Mouse (Mus musculus): ENCODE data around the gene Atp5h. TPM values are rescaled to one million over a fixed set of nuclear protein-coding genes. Genes with fewer than 3 reads are reported as not detected.

The Atp5h gene
- polyA plus RNA-seq, 1 experiment from 2014 or later, result 2,168 TPM

GRCm38 (mm10) chr11:115376722-115377121 lies 43.0 kb downstream of the Atp5h start:
- no peaks in the 10 kb centered on the region for H3K36me3 ChIP-seq
- no peaks in the 10 kb centered on the region for H3K9me3 ChIP-seq (replicated peaks)
- H3K9ac ChIP-seq, result no peak overlapping the region
- 48% methylated on average over 7 of the region's 7 CpGs for WGBS
- no peak overlapping the region for H3K4me2 ChIP-seq
- peaks cover 27% of the 10 kb centered on the region for H3K27me3 ChIP-seq
- H3K4me3 ChIP-seq, result no peak overlapping the region
- H3K4me1 ChIP-seq (replicated peaks), result peaks cover 21% of the 10 kb centered on the region
- ATAC-seq (replicated peaks; ENCODE audit: insufficient number of reproducible peaks, insufficient read depth, low FRiP score, low read depth), result no peak
- no peak overlapping the region for H3K27ac ChIP-seq

GRCm38 (mm10) chr11:115374695-115375425 lies 44.9 kb downstream of the Atp5h start:
- ATAC-seq (replicated peaks; ENCODE audit: insufficient number of reproducible peaks, insufficient read depth, low FRiP score, low read depth), result 0 out of 2 replicates have a peak, but pooled peaks have one; percentile 53
- Histone ChIP-seq H3K27me3 (peaks cover 45% of the 10 kb centered on the region), H3K36me3 (no peaks in the 10 kb centered on the region), H3K27ac (peak overlapping the region; percentile 56; the same call in 1 of the 2 replicates), H3K4me2 (peak overlapping the region; percentile 89), H3K4me1 (replicated peaks) (peaks cover 16% of the 10 kb centered on the region), H3K9me3 (replicated peaks) (no peaks in the 10 kb centered on the region), H3K9ac (peak overlapping the region; percentile 60), H3K4me3 (peak overlapping the region; percentile 51)
- WGBS, result 55% methylated on average over 12 of the region's 12 CpGs

GRCm38 (mm10) chr11:115373805-115374694 lies 45.7 kb downstream of the Atp5h start:
- peak overlapping the region; percentile 60 for H3K9ac ChIP-seq
- H3K4me1 ChIP-seq (replicated peaks), result peaks cover 16% of the 10 kb centered on the region
- ATAC-seq (replicated peaks; ENCODE audit: insufficient number of reproducible peaks, insufficient read depth, low FRiP score, low read depth), result peak; percentile 77
- H3K4me2 ChIP-seq, result peak overlapping the region; percentile 89
- peak overlapping the region; percentile 56 for H3K27ac ChIP-seq
- no peaks in the 10 kb centered on the region for H3K36me3 ChIP-seq
- H3K9me3 ChIP-seq (replicated peaks), result no peaks in the 10 kb centered on the region
- H3K27me3 ChIP-seq, result peaks cover 45% of the 10 kb centered on the region
- WGBS, result 1% methylated on average over 30 of the region's 30 CpGs
- H3K4me3 ChIP-seq, result peak overlapping the region; percentile 51

- no peak overlapping the region for H3K4me2 ChIP-seq
- H3K36me3 ChIP-seq, result no peaks in the 10 kb centered on the region
- H3K9ac ChIP-seq, result no peak overlapping the region
- H3K9me3 ChIP-seq (replicated peaks), result no peaks in the 10 kb centered on the region
- WGBS, result 36% methylated on average over 2 of the region's 2 CpGs
- H3K27ac ChIP-seq, result no peak overlapping the region
- H3K4me1 ChIP-seq (replicated peaks), result peaks cover 16% of the 10 kb centered on the region
- no peak for ATAC-seq (replicated peaks; ENCODE audit: insufficient number of reproducible peaks, insufficient read depth, low FRiP score, low read depth)
- no peak overlapping the region for H3K4me3 ChIP-seq
- H3K27me3 ChIP-seq, result peaks cover 53% of the 10 kb centered on the region
These were observed 47.0 kb downstream of the Atp5h start for GRCm38 (mm10) chr11:115372737-115373136.

- Histone ChIP-seq H3K36me3 (no peaks in the 10 kb centered on the region), H3K27ac (no peak overlapping the region), H3K27me3 (peaks cover 61% of the 10 kb centered on the region), H3K4me2 (no peak overlapping the region), H3K9ac (no peak overlapping the region), H3K4me1 (replicated peaks) (peaks cover 24% of the 10 kb centered on the region), H3K9me3 (replicated peaks) (no peaks in the 10 kb centered on the region), H3K4me3 (no peak overlapping the region)
- ATAC-seq (replicated peaks; ENCODE audit: insufficient number of reproducible peaks, insufficient read depth, low FRiP score, low read depth), result no peak
- WGBS, result 57% methylated on average over 1 of the region's 1 CpGs
These were observed 47.7 kb downstream of the Atp5h start for GRCm38 (mm10) chr11:115372015-115372414.

- Histone ChIP-seq H3K36me3 (no peaks in the 10 kb centered on the region), H3K4me2 (no peak overlapping the region), H3K9ac (no peak overlapping the region), H3K4me3 (no peak overlapping the region), H3K4me1 (replicated peaks) (peaks cover 29% of the 10 kb centered on the region), H3K27me3 (peaks cover 67% of the 10 kb centered on the region), H3K9me3 (replicated peaks) (no peaks in the 10 kb centered on the region), H3K27ac (no peak overlapping the region)
- 50% methylated on average over 8 of the region's 8 CpGs for WGBS
- no peak for ATAC-seq (replicated peaks; ENCODE audit: insufficient number of reproducible peaks, insufficient read depth, low FRiP score, low read depth)
These were observed 48.4 kb downstream of the Atp5h start for GRCm38 (mm10) chr11:115371354-115371753.

- no peaks in the 10 kb centered on the region for H3K9me3 ChIP-seq (replicated peaks)
- H3K4me2 ChIP-seq, result no peak overlapping the region
- no peak overlapping the region for H3K27ac ChIP-seq
- H3K4me1 ChIP-seq (replicated peaks), result peaks cover 35% of the 10 kb centered on the region
- no peaks in the 10 kb centered on the region for H3K36me3 ChIP-seq
- 52% methylated on average over 7 of the region's 7 CpGs for WGBS
- H3K4me3 ChIP-seq, result no peak overlapping the region
- ATAC-seq (replicated peaks; ENCODE audit: insufficient number of reproducible peaks, insufficient read depth, low FRiP score, low read depth), result no peak
- no peak overlapping the region for H3K9ac ChIP-seq
- H3K27me3 ChIP-seq, result peaks cover 69% of the 10 kb centered on the region
These were observed 49.4 kb downstream of the Atp5h start for GRCm38 (mm10) chr11:115370368-115370767.

GRCm38 (mm10) chr11:115367395-115367944 lies 52.3 kb downstream of the Atp5h start, which contains the start of gene Hid1:
Hid1 (minus strand) TSS chr11:115367756.
- Histone ChIP-seq H3K27me3 (peaks cover 60% of the 10 kb centered on the region), H3K36me3 (no peaks in the 10 kb centered on the region), H3K4me1 (replicated peaks) (peaks cover 22% of the 10 kb centered on the region), H3K9me3 (replicated peaks) (no peaks in the 10 kb centered on the region), H3K4me3 (peak within 1 kb of the TSS; percentile 62), H3K4me2 (peak within 1 kb of the TSS; percentile 97), H3K27ac (0 out of 2 replicates have a peak within 1 kb of the TSS, but pooled peaks have one; percentile 12), H3K9ac (peak within 1 kb of the TSS; percentile 62)
- WGBS, result 2% methylated on average over 39 of the region's 39 CpGs
- ATAC-seq (replicated peaks; ENCODE audit: insufficient number of reproducible peaks, insufficient read depth, low FRiP score, low read depth), result peak; percentile 65

- Histone ChIP-seq H3K4me1 (replicated peaks) (peaks cover 22% of the 10 kb centered on the region), H3K27ac (0 out of 2 replicates have a peak overlapping the region, but pooled peaks have one; percentile 12), H3K27me3 (peaks cover 54% of the 10 kb centered on the region), H3K4me2 (peak overlapping the region; percentile 97), H3K9me3 (replicated peaks) (no peaks in the 10 kb centered on the region), H3K36me3 (no peaks in the 10 kb centered on the region), H3K9ac (peak overlapping the region; percentile 62), H3K4me3 (peak overlapping the region; percentile 62)
- 4% methylated on average over 26 of the region's 28 CpGs for WGBS
- 0 out of 2 replicates have a peak, but pooled peaks have one; percentile 9 for ATAC-seq (replicated peaks; ENCODE audit: insufficient number of reproducible peaks, insufficient read depth, low FRiP score, low read depth)
These were observed 52.9 kb downstream of the Atp5h start for GRCm38 (mm10) chr11:115366706-115367394.

- peak overlapping the region; percentile 62; the same call in 1 of the 2 replicates for H3K9ac ChIP-seq
- no peaks in the 10 kb centered on the region for H3K36me3 ChIP-seq
- peak overlapping the region; percentile 97 for H3K4me2 ChIP-seq
- peaks cover 22% of the 10 kb centered on the region for H3K4me1 ChIP-seq (replicated peaks)
- ATAC-seq (replicated peaks; ENCODE audit: insufficient number of reproducible peaks, insufficient read depth, low FRiP score, low read depth), result no peak; the same call in 1 of the 2 replicates
- WGBS, result 31% methylated on average over 7 of the region's 7 CpGs
- H3K9me3 ChIP-seq (replicated peaks), result no peaks in the 10 kb centered on the region
- peak overlapping the region; percentile 62 for H3K4me3 ChIP-seq
- H3K27me3 ChIP-seq, result peaks cover 48% of the 10 kb centered on the region
- H3K27ac ChIP-seq, result peak overlapping the region; percentile 4; the same call in 1 of the 2 replicates
These were observed 53.6 kb downstream of the Atp5h start for GRCm38 (mm10) chr11:115366039-115366705.
